Mouse (Mus musculus): ENCODE data around the gene Bysl.
"Not testable (repeated sequence)": the region's sequence is repeated elsewhere in the genome, so short reads cannot be mapped to it uniquely, and the experiment has no call there.

Gene Bysl

DNA sequence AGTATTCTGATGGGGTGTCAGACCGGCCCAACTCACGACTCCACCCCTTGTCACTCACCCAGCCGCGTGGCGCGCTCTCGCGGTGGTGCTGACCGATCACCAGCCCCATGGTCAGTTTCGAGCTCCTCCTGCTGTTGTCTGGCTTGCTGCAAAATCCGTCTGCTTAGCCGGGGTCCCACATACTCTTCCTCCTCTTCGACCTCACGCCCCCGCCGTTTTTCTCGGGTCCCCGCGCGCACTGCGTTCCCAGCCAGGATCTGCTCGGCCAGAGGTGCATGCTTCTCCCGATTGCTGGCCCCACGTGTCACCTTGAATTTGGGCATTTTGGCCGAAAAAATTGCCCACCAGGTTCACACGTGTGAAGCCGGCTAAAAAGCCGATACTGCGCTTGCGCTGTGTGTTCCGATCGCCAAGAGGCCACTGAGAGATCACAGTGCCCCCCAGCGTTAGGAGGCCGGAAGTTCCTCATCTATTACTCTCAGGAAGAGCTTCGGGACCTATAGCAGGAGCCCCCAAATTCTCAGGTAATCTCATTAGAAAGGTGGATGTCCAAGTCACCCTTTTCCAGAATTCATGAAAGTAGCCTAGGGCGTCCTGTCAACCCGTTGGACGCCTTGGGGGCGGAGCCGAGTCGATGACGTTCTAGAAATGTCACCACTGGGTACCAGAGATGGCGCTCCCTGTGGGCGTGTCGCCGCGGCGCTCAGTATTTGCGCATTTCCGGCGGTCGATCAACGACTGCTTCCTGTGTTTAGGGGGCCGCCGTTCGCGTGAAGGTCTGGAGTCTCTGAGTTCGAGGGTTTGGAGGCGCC, at the start of gene Bysl, which contains the start of the genes Med20 and Gm20517:
TSS of gene Bysl (minus strand) at position 644 of the 812 bp plus-strand sequence.
TSS of gene Med20 (plus strand) at position 734 of the 812 bp plus-strand sequence.
TSS of gene Gm20517 (plus strand) at position 741 of the 812 bp plus-strand sequence.
- DNase-seq (ENCODE audit: low read depth) = peak; percentile 86

DNA sequence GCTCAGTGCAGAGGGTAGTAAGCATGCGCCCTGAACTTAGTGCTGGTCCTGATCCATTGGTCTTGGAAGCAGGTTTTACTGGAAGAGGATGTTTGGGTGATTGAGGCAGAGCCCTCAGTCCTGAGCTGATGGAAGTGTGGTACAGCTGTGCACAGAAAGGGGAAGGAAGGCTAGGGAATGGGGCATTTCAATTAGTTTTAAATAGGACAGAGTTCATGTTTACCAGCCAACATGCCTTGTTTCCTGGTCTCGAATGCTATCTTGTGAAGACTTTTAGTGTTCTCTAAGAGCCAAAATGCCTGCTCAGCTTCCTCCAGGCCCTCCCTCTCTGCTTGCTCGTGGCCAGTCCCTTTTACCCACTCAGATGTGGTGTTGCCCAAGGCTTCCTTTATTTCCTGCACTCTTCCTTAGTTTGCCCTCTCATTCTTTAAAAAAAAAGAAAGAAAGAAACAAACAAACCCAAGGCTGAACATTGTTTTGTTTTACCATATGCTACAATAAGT, 47.5 kb upstream of the Bysl start:
- DNase-seq (ENCODE audit: low read depth) = no peak

DNA sequence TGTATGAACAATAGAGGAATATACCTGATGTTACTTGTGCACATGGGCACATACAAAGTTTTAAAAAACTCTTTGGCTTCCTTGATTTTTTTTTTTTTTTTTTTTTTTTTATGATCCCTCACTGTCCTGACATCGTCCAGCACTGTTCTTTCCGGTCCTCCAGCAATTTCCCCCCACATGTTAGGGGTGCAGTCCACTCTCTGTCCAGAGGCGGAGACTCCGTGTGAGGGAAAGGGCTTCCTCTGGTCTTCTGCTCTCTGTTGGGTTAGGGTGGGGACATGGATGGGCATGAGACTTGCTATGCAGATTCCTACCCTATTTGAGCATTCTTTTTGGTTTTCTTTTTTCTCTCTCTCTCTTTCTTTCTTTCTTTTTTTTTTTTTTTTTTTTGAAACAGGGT, 46.6 kb upstream of the Bysl start:
- DNase-seq (ENCODE audit: low read depth) = no peak

DNA sequence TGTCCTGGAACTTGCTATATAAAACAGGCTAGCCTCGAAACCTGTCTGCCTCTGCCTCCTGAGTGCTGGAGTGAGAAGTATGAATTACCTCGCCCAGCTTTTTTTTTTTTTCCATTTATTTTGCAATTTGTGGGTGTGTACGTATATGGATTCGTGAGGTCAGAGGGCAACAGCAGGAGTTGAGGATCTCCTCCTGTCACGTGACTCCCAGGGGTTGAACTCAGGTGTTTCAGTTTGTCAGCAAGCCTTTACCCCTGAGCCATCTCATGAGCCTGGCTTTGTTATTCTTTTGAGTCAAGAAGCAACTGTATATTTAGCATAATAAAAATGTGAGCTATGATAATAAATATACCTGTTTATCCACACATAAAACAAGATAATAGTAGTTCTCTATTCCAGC, 44.4 kb upstream of the Bysl start:
- no peak for DNase-seq (ENCODE audit: low read depth)

DNA sequence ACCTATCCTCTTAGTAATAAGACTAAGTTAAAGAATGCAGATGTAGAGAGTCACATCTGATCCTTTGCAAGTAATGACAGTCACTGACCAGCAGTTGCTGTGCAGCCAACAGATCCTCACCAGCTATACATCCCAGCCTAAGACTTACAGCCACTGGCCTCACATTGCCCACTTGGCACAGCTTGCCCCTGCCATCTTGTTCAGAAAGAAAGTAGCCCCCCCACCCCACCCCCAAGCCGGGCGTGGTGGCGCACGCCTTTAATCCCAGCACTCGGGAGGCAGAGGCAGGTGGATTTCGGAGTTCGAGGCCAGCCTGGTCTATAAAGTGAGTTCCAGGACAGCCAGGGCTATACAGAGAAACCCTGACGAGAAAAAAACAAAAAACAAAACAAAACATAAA, 43.1 kb upstream of the Bysl start:
- not testable (repeated sequence) for DNase-seq (ENCODE audit: low read depth)

DNA sequence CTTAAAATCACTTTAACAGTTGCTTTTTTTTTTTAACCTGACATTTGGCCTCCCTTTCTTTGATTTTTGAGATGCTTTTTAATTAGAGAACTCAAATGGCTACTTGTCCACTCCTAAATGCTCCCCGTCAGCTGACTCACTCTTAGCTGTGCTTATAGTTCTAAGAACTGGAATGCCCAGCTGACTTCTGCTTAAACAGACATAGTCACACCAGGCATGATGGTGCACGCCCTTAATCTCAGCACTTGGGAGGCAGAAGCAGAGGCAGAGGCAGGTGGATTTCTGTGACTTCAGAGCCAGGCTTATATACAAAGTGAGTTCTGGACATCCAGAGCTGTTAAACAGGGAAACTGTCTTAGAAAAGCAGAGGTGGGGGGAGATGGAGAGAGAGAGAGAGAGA, 40.7 kb upstream of the Bysl start:
- DNase-seq (ENCODE audit: low read depth) = no peak

DNA sequence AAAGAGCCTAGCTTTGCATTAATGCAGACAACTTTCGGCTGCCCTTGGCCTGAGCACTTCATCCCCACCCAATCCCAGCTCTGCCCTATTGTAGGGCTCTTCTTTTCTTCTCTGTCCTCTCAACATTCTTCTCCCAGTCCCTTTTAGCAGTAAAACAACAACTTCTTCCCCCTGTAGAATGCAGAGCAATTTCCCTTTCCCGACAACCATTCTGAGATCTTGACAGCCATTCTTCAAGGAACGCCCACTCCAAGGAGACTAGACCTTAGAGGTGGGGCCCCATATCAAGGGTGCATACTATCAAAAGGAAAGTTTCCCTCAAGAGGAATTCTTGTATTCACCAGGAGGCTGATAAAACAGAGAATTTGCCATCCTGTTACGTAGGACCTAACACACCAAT, 37.7 kb upstream of the Bysl start:
- DNase-seq (ENCODE audit: low read depth) = no peak

DNA sequence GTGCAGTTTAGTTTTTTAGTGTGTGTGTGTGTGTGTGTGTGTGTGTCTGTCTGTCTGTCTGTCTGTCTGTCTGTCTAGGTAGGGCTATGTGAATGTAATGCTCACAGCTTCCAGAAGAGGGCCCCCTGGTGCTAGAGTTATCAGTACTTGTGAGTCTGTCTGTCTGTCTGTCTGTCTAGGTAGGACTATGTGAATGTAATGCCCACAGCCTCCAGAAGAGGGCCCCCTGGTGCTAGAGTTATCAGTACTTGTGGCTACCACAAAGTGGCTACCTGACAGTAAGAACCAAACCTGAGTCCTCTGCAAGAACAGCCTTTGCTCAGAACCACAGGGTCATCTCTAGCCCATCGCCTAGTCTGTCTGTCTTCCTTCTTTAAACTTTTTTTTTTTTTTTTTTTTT, 35.4 kb upstream of the Bysl start:
- peak; percentile 41 for DNase-seq (ENCODE audit: low read depth)

DNA sequence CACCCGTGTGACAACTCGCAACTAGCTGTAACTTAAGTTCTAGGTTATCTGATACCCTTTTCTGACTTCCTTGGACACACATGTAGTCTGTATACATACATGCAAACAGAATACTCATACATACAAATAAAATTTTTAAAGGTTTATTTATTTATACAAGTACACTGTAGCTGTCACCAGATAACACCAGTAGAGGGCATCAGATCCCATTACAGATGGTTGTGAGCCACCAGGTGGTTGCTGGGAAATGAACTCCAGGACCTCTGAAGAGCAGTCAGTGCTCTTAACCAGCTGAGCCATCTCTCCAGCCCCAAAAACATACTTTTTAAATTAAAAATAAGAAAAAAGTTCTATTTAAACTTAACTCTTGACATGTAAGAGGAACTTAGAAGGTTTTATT, 31.7 kb upstream of the Bysl start:
- DNase-seq (ENCODE audit: low read depth) = no peak

DNA sequence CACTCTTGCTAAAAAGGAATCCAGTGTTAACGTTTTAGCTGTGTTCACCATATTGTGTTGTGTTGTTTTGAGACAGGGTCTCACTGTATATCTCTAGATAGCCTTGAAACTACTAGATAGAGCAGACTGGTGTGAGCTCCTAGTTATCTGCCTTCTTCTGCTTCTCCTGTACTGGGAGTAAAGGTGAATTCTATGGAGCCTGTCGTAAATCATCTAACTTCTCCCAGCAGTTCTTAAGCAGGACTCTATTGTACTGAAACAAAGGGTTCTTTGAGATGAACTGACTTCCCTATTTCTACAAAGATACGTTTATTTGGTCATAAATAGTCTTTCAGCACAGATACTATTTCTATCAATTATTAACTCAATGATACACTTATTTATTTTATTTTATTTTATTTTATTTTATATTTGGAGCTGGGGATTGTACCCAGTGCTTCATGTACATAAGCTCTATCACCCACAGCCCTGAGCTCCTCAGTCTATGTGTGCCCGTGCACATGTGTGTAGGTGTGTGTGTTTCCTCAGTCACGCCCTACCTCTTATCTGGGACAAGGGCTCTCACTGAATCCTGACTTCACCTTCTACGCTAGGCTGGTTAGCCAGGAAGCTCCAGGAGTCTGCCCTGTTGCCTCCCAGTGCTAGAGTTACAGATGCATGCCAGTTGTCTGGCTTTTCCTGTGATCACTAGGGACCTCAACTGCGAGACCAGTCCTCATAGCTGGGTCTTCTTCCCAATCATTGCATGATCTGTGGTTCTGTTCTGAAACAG, 22.9 kb upstream of the Bysl start:
- DNase-seq (ENCODE audit: low read depth) = no peak

DNA sequence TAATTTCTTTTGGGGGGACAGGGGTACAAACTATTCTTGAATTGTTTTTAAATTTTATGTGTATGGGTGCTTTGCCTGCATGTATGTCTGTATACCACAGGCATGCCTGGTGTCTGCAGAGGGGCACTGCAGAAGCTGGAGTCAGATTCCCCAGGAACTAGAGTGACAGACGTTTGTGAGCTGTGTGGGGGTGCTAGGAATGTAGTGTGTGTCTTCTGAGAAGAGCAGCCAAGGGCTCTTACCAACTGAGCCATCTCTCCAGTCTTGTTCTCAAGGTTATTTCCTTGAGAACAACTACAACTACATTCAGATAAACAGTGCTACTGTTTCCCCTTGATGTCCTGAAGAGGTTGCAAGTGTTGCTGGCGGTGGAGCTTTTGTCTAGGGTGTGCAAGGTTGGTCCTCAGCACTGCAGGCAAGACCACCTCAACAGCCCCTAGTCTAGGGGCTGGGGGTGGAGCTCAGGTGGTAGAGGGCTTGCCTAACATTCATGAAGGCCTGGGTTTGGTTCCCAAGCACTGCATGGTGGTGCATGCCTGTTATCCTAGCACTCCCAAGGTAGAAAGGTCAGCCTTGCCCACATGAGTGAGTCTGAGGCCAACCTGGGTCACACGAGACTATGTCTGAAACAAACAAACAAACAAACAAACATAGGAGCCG, 21.0 kb upstream of the Bysl start:
- DNase-seq (ENCODE audit: low read depth) = no peak

DNA sequence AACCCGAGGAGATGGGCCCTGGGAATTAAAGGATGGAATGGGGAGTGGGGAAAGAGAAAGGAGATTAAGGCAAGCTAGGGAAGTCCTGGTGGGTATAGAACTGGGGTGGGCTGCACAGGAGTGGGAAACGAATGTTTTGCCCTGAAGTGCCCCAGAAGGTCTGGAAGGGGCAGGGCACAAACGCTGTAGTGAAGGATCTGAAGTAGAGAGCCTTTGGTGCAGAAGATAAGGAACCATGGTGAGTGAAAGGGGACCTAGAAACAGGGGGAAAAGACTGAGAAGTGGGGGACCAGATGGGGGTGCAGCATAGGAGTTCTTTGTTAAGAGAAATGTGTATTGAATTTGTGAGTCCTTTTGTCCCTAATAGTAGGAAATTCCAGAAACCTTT, 19.4 kb upstream of the Bysl start, which contains the start of gene Usp49:
TSS of gene Usp49 (plus strand) at position 13 of the 388 bp plus-strand sequence.
- DNase-seq (ENCODE audit: low read depth) = no peak

DNA sequence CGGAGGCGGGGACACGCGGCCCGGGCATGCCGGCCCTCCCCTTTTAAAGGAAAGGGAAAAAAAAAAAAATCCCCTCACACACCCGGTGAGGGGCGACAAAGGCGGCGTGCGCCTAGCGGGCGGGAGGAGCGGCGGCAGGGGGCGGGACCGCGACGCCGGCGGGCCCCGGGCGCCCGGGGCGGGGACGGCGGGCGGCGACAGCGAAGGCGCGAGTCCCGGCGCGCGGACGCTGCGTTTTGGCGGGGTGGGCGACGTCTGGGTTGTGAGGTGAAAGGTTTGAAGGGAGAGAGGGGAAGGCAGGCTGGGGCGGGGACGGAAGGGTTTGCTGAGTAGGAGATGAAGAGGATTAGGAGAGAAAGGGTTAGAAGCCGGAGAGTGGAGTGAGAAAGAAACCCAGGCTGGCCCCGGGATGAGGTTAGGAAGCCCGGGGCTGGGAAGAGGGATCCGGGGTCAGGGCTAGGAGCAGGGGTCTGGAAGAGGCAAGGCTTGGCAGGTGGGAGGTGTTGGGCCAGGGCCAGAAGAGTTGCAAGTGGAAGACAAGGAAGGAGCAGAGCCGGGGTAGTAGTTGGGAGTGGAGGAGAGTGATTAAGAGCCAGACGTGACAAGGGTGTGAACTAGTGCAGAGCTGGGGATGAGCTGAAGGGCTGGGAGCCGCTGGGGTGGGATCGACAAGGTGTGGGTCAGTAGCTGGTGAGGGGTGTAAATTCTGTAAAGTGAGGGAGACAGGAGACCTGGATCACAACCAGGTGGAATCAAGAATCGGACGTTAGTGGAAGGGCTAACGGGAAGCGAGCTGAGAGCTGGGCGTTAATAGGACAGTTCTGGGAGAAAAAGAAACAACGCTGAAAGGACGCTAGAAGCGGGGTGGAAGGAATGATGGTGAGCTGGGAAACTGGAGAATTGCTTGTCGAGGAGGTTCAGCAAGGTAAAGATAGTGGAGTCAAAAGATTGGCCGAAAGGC, 18.7 kb upstream of the Bysl start:
- no peak for DNase-seq (ENCODE audit: low read depth)

DNA sequence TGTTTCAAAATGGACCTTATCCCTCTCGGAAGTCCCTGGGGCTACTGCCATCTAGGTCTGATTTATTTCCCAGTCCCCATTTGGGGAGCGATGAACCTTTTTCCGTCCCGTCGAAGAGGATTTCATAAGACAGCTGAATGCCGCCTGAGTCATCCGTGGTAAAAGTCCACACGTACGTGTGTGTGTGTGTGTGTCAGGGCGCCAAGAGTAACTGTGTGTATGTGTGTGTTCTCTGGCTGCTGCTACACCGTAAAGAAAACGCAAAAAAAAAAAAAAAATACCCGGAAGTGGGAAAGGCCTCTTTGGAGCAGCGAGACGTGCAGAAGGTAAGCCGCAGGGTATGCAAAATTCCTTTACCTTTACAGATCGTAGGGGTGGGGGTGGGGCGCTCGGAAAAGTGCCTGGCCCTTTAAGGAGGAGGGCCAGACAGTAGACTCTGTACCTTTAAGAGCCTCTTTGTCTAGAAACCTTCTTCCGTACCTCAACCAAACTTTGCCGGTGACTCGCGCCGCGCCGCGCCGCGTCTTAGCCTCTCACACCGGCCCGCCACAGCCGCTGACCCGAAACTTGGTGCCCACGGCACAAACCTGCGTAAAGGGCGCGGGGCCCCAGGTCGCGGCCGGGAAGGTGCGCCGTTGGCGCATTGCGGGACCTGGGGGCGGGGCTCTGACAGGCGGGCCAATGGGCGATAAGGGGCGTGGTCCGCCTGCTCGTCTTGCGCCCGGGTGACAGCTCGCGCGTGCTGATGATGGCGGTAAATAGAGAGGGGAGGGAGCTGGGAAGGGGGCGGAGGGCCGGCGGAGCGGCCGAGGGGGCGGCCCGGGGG, 17.8 kb upstream of the Bysl start:
- peak; percentile 67 for DNase-seq (ENCODE audit: low read depth)

DNA sequence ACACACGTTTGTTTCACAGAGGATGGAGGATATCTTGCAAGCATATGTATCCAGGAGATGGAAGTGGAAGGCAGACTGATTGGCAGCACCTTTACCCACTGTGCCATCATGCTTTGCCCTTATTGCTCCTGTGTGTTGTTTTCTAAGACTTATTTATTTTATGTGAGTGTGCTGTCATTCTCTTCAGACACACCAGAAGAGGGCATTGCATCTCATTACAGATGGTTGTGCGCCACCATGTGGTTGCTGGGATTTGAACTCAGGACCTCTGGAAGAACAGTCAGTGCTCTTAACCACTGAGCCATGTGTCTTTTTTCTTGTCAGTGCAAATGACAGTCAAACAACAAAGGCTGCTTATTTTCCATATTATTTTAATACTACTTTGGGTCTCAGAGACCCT, 16.5 kb upstream of the Bysl start:
- no peak for DNase-seq (ENCODE audit: low read depth)

DNA sequence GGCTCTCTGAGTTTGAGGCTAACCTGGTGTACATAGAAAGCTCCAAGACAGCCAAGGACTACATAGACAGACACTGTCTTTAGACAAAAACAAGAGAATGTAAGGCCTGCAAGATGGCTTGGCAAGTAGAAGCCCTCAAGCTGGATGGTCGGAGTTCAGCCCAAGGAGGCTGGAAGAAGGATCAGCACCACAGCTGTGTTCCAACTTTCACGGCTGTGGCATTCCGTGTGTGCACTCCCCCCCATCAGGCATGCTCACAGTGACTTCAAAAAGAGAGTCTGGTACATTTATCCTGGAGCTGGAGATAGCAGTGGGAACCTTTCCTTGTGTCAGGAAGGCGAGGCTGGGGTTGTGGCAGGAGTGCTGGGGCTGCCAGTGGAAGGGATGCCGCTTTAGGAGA, 14.7 kb upstream of the Bysl start:
- no peak for DNase-seq (ENCODE audit: low read depth)

DNA sequence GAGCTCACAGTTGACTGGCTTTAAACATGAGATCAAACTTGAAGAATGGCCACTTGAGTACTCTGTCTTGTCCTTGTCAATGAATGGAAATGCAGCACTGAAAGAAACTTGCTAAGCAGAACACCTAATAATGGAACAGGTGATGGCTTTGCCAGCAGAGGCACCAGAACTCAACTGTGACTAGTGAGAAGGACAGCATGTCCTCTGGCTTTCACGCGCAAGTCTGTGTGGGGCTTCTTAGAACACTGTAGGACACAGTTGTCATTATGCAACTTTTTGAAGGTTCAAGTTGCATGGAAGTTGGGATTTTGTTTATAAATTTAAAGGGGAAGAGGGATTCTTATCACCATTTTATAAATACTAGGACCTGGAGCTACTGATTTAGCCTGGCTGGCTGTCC, 13.8 kb upstream of the Bysl start:
- no peak for DNase-seq (ENCODE audit: low read depth)

DNA sequence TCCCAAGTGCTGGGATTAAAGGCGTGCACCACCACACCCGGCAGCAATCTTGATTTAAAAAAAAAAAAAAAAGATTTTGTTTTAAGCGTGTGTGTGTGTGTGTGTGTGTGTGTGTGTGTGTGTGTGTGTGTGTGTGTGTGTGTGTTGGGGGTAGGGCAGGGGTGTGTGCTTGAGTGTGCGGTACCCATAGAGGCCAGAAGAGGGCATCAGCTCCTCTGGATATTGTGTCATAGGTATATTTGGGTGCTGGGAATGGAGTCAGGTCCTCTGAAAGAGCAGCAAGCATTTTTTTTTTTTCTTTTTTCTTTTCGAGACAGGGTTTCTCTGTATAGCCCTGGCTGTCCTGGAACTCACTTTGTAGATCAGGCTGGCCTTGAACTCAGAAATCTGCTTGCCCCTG, 13.3 kb upstream of the Bysl start:
- DNase-seq (ENCODE audit: low read depth) = not testable (repeated sequence)

DNA sequence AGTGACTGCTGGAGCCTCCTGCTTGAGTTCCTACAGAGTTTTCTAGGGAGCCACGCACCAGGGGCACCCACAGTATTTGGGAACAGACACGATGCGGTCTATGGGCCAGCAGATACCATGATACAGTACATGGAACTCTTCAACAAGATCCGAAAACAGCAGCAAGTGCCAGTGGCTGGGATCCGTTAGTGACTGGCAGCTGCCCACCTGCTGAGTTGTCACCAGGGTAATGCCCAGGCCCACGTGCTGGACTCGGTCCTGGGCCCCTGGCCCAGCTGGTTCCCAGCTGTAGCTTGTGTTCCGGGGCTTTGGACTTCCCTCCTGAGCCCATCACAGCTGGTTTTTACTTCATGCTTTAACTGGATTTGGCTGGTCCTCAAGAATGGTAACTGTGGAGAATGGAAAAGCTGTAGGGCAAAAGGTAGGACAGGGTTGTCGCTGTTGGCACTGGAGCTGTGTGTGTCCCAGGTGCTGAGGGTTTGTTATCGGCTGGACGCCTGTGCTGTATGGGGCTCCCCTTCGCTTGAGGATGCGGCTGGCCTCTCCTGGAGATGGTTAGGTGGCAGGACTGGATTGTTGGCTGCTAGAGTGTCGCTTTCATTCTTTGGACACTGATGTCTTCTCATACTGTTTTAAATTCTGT, 11.7 kb upstream of the Bysl start:
- no peak for DNase-seq (ENCODE audit: low read depth)

All from fibroblast of lung, adult 2 months (primary cell).